Mouse (Mus musculus): ENCODE data around the gene BC028528. TPM values are rescaled to one million over a fixed set of nuclear protein-coding genes. Genes with fewer than 3 reads are reported as not detected.
"Not testable (repeated sequence)": the region's sequence is repeated elsewhere in the genome, so short reads cannot be mapped to it uniquely, and the experiment has no call there.

The BC028528 gene
- polyA plus RNA-seq, 1 experiment, result 8.1 TPM

DNA sequence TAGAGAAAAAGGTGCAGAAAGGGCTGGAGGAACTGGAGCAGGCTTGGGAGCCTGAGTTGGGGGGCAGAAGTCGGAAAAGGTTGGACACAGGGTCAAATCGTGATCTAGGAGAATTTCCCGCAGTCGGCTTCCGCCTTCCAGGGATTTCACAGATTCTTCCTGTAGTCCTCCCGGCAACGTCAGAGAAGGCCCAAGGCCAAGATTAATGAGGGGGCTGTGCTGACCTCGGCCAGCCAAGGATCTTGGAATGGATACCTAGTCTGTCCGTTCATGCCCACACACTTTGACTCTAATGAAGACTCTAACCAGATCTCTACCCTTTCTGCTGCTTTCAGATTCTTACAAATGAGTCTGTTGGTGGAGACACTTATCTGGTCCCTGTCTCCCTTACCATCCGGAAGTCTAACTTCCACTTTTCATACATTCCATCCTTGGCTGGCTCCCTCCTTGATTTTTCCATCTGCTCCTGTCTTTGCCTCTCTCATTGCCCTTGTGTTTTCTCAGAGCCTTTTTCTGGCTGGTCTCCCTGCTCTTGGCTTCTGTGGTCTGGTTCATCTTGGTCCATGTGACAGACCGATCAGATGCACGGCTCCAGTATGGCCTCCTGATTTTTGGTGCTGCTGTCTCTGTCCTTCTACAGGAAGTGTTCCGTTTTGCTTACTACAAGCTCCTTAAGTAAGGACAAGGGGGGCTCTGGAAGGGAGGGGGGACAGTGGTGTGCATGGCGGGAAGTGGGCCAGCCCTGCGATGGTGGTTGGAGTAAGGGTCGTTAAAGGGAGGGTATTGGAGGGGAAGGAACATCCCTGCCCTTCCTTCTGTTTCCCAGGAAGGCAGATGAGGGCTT is 2.7 kb upstream of the BC028528 start:
- H3K27me3 ChIP-seq (replicated peaks; ENCODE audit: control insufficient read depth, insufficient read depth, low read length), result no peaks in the 10 kb centered on the region
- H3K4me3 ChIP-seq (ENCODE audit: insufficient read depth, low read depth, low read length), result peak overlapping the region; percentile 76
- peak; percentile 88 for DNase-seq

DNA sequence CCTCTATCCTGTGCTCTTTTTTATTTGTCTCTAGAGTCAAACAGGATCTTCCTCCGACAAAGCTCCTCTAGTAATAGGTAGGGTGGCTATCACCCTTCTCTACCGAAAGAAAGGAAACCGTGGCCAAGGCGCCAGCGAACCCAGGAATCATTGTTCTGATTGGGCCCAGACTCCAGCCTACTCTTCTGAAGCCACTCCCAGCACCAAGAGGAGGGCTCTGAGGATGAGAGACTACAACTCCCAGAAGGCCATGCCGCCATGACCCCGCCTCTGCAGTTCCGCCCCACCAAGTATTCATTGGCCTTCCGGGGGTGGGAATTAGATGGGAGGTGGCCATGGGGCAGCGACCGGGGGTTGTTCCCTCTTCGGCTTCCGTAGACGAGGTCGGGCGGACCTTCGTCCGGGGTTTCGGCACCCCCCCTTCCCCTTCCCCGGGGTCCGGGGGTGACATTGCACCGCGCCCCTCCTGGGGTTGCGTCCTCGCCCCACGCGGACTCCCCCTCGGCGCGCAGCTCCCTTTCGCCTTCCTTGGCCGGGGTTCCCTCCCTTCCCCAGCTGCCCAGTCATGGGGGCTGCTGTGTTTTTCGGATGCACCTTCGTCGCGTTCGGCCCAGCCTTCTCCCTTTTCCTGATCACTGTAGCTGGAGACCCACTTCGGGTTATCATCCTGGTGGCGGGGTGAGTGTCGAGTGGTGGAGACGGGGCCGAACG is 2.0 kb upstream of the BC028528 start, which contains the start of gene Aph1a:
Aph1a (plus strand) TSS at position 364 of the 711 bp plus-strand sequence.
- WGBS, result under 1% methylated on average over 28 of the region's 43 CpGs
- H3K36me3 ChIP-seq (ENCODE audit: control insufficient read depth, insufficient read depth, low read length), result not testable (repeated sequence)

More for the DNA sequence above, 2.7 kb upstream of the BC028528 start:
- WGBS, result 3% methylated on average over 16 of the region's 16 CpGs
- H3K36me3 ChIP-seq (ENCODE audit: control insufficient read depth, insufficient read depth, low read length), result no peaks in the 10 kb centered on the region
- H3K27ac ChIP-seq (ENCODE audit: insufficient read depth, low read depth, low read length), result peak overlapping the region; percentile 93
- no peak for TF ChIP-seq CTCF (conservative IDR thresholded peaks at IDR 0.05; ENCODE audit: insufficient read depth, insufficient read length, low read depth, low read length)
- H3K4me1 ChIP-seq (ENCODE audit: control insufficient read depth, insufficient read depth, low read length), result peaks cover 5% of the 10 kb centered on the region

DNA sequence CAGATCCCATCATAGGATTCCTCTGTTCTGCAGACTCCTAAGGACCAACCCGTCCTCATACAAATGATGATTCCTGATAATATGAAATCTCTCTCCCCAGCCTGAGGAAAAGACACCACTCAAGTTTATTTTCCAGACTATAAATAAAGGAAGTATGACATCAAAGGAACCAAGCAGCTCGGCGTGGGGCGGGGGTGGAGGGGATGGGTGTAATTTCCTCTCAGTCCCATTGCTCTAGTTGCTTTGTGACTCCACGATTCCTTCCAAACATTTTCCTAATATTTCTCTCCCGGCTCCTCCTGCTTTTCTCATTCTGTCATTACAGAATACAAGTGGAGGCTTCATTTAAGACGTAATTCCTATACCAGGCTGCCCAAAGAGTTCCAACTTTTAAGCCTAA is 1.3 kb upstream of the BC028528 start:
- Histone ChIP-seq H3K27me3 (replicated peaks; ENCODE audit: control insufficient read depth, insufficient read depth, low read length) (no peaks in the 10 kb centered on the region), H3K4me1 (ENCODE audit: control insufficient read depth, insufficient read depth, low read length) (peaks cover 5% of the 10 kb centered on the region), H3K27ac (ENCODE audit: insufficient read depth, low read depth, low read length) (peak overlapping the region; percentile 72), H3K36me3 (ENCODE audit: control insufficient read depth, insufficient read depth, low read length) (no peaks in the 10 kb centered on the region), H3K4me3 (ENCODE audit: insufficient read depth, low read depth, low read length) (no peak overlapping the region)
- no peak for DNase-seq
- no peak for TF ChIP-seq POLR2A (IDR thresholded peaks at IDR 0.05; ENCODE audit: low read depth, low read length)
- no peak for TF ChIP-seq CTCF (conservative IDR thresholded peaks at IDR 0.05; ENCODE audit: insufficient read depth, insufficient read length, low read depth, low read length)
- WGBS, result 15% methylated on average over 7 of the region's 7 CpGs

More for the DNA sequence above, 2.0 kb upstream of the BC028528 start, which contains the start of gene Aph1a:
- not testable (repeated sequence) for H3K4me1 ChIP-seq (ENCODE audit: control insufficient read depth, insufficient read depth, low read length); H3K27me3 ChIP-seq (replicated peaks; ENCODE audit: control insufficient read depth, insufficient read depth, low read length)
- DNase-seq, result peak; percentile 99
- H3K27ac ChIP-seq (ENCODE audit: insufficient read depth, low read depth, low read length), result peak within 1 kb of the TSS; percentile 93
- peak within 1 kb of the TSS; percentile 76 for H3K4me3 ChIP-seq (ENCODE audit: insufficient read depth, low read depth, low read length)

DNA sequence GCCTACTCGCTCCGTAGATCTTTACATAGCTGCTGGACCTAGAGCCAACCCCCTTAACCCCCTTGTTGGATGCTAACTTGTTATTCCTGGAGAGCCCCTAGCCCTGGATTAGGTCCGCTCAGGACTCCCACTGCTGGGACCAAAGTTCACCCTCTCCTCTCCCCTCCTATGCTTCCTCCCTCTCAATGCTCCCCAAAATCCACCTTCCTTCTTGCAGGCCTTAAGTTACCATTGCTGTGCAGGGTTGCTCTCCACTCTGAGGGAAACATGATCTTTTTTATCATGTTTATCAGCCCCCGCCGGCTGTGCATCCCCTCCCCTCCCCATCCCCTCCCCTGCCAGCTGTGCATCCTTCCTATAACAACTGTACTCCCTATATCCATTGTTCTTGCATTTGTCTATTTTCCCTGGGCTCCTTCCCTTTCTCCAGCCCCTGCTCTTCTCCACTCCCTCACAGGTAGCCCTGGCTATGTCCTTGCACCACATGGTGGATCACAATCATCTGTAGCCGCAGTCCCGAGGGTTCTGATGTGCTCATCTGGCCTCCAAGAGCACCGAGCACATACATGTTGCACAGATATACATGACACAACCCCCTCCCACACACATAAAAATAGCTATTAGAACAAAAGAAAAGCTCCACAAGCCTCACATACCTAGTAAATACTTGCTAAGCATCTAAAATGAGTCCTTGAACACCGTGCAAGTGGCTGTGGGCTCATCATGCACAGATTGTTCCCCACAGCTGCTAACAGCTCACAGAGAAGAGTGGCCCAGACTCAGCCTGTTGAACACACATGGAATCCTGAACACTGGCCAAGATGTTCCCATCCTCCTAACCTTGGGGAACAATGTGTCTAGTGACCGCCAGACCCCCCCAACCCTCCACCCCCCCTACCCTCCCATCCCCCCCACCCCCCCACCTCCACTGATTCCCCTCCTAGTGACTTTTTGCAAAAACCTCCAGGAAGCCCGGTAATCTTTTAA is 554 bp upstream of the BC028528 start:
- Histone ChIP-seq H3K27ac (ENCODE audit: insufficient read depth, low read depth, low read length) (no peak overlapping the region), H3K36me3 (ENCODE audit: control insufficient read depth, insufficient read depth, low read length) (no peaks in the 10 kb centered on the region), H3K4me3 (ENCODE audit: insufficient read depth, low read depth, low read length) (no peak overlapping the region), H3K4me1 (ENCODE audit: control insufficient read depth, insufficient read depth, low read length) (peaks cover 9% of the 10 kb centered on the region), H3K27me3 (replicated peaks; ENCODE audit: control insufficient read depth, insufficient read depth, low read length) (no peaks in the 10 kb centered on the region)
- no peak for DNase-seq
- 46% methylated on average over 11 of the region's 11 CpGs for WGBS
- TF ChIP-seq POLR2A (IDR thresholded peaks at IDR 0.05; ENCODE audit: low read depth, low read length), result no peak
- TF ChIP-seq CTCF (conservative IDR thresholded peaks at IDR 0.05; ENCODE audit: insufficient read depth, insufficient read length, low read depth, low read length), result no peak

- Histone ChIP-seq H3K4me3 (ENCODE audit: insufficient read depth, low read depth, low read length) (no peak overlapping the region), H3K4me1 (ENCODE audit: control insufficient read depth, insufficient read depth, low read length) (peaks cover 7% of the 10 kb centered on the region; the same call in 1 of the 2 replicates), H3K27me3 (replicated peaks; ENCODE audit: control insufficient read depth, insufficient read depth, low read length) (no peaks in the 10 kb centered on the region), H3K36me3 (ENCODE audit: control insufficient read depth, insufficient read depth, low read length) (no peaks in the 10 kb centered on the region), H3K27ac (ENCODE audit: insufficient read depth, low read depth, low read length) (no peak overlapping the region)
- no peak for DNase-seq
- WGBS, result 77% methylated on average over 3 of the region's 3 CpGs
- no peak for TF ChIP-seq CTCF (conservative IDR thresholded peaks at IDR 0.05; ENCODE audit: insufficient read depth, insufficient read length, low read depth, low read length)
- no peak for TF ChIP-seq POLR2A (IDR thresholded peaks at IDR 0.05; ENCODE audit: low read depth, low read length)
These were observed 2.1 kb downstream of the BC028528 start for GRCm38 (mm10) chr3:95889664-95890063.

DNA sequence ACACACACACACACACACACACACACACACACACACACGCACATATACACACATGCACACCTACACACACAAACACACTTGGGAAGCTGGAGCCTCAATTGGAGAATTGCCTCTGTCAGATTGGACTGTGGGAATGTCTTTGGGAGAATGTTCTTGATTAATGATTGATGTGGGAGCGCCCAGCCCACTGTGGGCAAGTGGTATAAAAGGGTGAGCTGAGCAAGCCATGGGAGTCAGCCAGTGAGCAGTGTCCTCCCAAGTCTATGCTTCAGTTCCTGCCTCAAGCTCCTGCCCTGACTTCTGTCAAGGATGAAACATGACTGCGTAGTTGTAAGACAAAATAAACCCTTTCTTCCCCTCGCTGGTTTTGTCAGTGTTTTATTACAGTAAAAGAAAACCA is 4.2 kb downstream of the BC028528 start:
- WGBS, result 51% methylated on average over 4 of the region's 4 CpGs
- Histone ChIP-seq H3K4me3 (ENCODE audit: insufficient read depth, low read depth, low read length) (no peak overlapping the region), H3K27me3 (replicated peaks; ENCODE audit: control insufficient read depth, insufficient read depth, low read length) (no peaks in the 10 kb centered on the region), H3K4me1 (ENCODE audit: control insufficient read depth, insufficient read depth, low read length) (peaks cover 12% of the 10 kb centered on the region; the same call in 1 of the 2 replicates), H3K36me3 (ENCODE audit: control insufficient read depth, insufficient read depth, low read length) (no peaks in the 10 kb centered on the region), H3K27ac (ENCODE audit: insufficient read depth, low read depth, low read length) (peak overlapping the region; percentile 61; the same call in 1 of the 2 replicates)
- TF ChIP-seq POLR2A (IDR thresholded peaks at IDR 0.05; ENCODE audit: low read depth, low read length) (peak; percentile 74), CTCF (conservative IDR thresholded peaks at IDR 0.05; ENCODE audit: insufficient read depth, insufficient read length, low read depth, low read length) (no peak)
- peak; percentile 83 for DNase-seq
